Mouse (Mus musculus): Measurements from ENCODE around the gene Lrrc42. TPM values are rescaled to one million over a fixed set of nuclear protein-coding genes. Genes with fewer than 3 reads are reported as not detected.

Lrrc42 gene
- total and polyA plus RNA-seq, 3 experiments = 8.6 to 48.9 TPM; not detected in 1

DNA sequence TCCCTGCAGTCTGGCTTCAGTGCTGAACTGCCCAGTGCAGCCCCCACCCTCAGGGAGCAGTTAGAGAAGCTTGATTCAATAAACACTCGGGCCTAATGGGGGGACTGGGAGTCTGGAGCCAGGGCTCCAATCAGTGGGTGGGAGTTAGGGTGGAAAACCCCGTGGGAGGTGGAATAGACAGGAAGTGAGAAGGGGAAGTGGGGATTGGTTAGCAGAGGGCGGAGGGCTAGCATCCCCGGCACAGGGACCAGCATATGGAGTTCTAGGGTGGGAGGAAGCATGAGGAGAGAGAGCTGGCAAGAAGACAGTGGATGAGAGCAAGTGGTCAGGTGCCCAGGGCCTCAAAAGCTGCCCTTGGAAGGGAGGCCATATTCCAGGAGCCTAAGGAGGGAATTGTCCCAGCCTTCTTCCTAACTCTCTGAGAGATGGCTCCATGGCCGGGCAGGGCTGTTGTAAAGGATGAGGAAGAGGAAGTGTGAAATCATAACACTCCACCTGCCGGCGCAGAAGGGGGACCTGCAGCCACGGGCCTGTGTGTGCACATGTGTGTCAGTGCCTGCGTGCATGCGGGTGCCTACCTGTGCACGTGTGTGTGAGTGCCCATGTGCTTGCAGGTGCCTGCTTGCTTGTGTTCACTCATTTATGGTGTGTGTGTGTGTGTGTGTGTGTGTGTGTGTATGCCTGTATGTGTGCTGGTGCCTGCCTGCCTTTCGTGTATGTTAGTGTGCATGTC lies 39.9 kb downstream of the Lrrc42 start:
- Histone ChIP-seq H3K4me3 (ENCODE audit: control insufficient read depth in 1 of 2, insufficient read depth in 1 of 2, low read depth in 2 of 2, low read length in 2 of 2) (no peak overlapping the region), H3K27ac (ENCODE audit: control insufficient read depth, low read depth, low read length) (no peak overlapping the region), H3K36me3 (ENCODE audit: control insufficient read depth in 1 of 2, insufficient read depth in 2 of 2, low read length in 2 of 2) (peaks cover 0 to 15% of the 10 kb centered on the region in 2 experiments; a peak in 2 of 4 replicates), H3K9me3 (replicated peaks; ENCODE audit: insufficient read depth, low read length) (no peaks in the 10 kb centered on the region), H3K4me1 (ENCODE audit: control insufficient read depth in 1 of 2, insufficient read depth in 2 of 2, low read length in 2 of 2) (peaks cover 18 to 42% of the 10 kb centered on the region in 2 experiments), H3K79me2 (ENCODE audit: control insufficient read depth, insufficient read depth, low read length, poor library complexity) (no peaks in the 10 kb centered on the region), H3K9ac (ENCODE audit: control insufficient read depth, low read depth, low read length, poor library complexity, severe bottlenecking) (no peak overlapping the region), H3K27me3 (ENCODE audit: control insufficient read depth in 1 of 2, insufficient read depth in 2 of 2, low read length in 2 of 2) (no peaks in the 10 kb centered on the region)
- TF ChIP-seq CTCF (IDR thresholded peaks at IDR 0.05 in 2 of 3, conservative IDR thresholded peaks at IDR 0.05 in 1 of 3; ENCODE audit: control insufficient read depth in 1 of 3, insufficient read depth in 1 of 3, low read depth in 2 of 3, low read length in 3 of 3, poor library complexity in 1 of 3, severe bottlenecking in 1 of 3) (peak in 2 of 3 experiments; percentile 12 to 25; a peak in 1 of 6 replicates), POLR2AphosphoS2 (IDR thresholded peaks at IDR 0.05; ENCODE audit: low read length) (no peak), SMC3 (IDR thresholded peaks at IDR 0.05; ENCODE audit: low read depth, low read length) (peak; percentile 31)
- DNase-seq (ENCODE audit: low read depth, low spot score) = peak; percentile 49

DNA sequence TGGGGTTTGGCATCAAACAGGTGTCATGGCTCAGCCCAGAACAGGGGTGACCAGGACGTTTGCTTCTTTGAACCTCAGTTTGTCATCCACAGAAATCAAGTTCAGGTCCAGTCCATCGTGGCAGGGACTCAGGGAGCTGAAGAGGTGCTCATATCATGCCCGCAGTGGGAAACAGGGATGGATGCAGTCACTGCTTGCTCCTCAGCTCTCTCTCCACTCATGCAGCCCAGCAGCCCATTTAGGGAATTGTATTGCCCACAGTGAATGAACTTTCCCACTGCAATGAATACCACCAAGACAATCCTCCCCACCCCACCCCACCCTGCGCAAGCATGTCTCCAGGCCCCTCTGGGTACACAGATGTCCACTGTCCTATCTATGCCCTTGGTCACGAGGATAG lies 41.4 kb downstream of the Lrrc42 start:
- H3K27ac ChIP-seq (ENCODE audit: control insufficient read depth, low read depth, low read length) = no peak overlapping the region
- H3K79me2 ChIP-seq (ENCODE audit: control insufficient read depth, insufficient read depth, low read length, poor library complexity) = no peaks in the 10 kb centered on the region
- peaks cover 11 to 27% of the 10 kb centered on the region in 2 experiments for H3K4me1 ChIP-seq (ENCODE audit: control insufficient read depth in 1 of 2, insufficient read depth in 2 of 2, low read length in 2 of 2)
- H3K36me3 ChIP-seq (ENCODE audit: control insufficient read depth in 1 of 2, insufficient read depth in 2 of 2, low read length in 2 of 2) = peaks cover 0 to 12% of the 10 kb centered on the region in 2 experiments; a peak in 2 of 4 replicates
- no peak overlapping the region for H3K9ac ChIP-seq (ENCODE audit: control insufficient read depth, low read depth, low read length, poor library complexity, severe bottlenecking)
- no peak overlapping the region for H3K4me3 ChIP-seq (ENCODE audit: control insufficient read depth in 1 of 2, insufficient read depth in 1 of 2, low read depth in 2 of 2, low read length in 2 of 2)
- no peak for TF ChIP-seq ZNF384 (IDR thresholded peaks at IDR 0.05; ENCODE audit: low read depth, low read length)
- TF ChIP-seq CHD2 (IDR thresholded peaks at IDR 0.05; ENCODE audit: low read length) = no peak
- TF ChIP-seq RCOR1 (IDR thresholded peaks at IDR 0.05; ENCODE audit: low read depth, low read length) = no peak
- no peak for TF ChIP-seq NELFE (IDR thresholded peaks at IDR 0.05; ENCODE audit: low read depth, low read length)
- H3K27me3 ChIP-seq (ENCODE audit: control insufficient read depth in 1 of 2, insufficient read depth in 2 of 2, low read length in 2 of 2) = no peaks in the 10 kb centered on the region
- DNase-seq (ENCODE audit: low read depth, low spot score) = no peak
- no peaks in the 10 kb centered on the region for H3K9me3 ChIP-seq (replicated peaks; ENCODE audit: insufficient read depth, low read length)

DNA sequence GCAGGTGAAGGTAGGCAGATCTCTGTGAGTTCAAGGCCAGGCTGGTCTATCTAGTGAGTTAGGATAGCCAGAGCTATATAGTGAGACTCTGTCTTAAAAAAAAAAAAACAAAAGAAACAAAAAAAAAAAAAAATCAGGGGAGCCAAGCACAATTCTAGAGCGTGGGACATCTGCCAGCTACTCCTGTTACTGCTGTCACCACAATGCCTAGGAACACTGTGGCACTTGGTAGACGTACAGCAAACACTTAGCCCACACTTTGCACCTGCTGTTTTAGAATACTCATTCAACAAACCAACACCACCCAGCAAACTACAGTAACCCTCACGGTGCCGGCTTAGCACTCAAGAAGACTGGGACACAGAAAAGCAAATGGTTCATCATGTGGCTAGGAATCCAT lies 41.9 kb downstream of the Lrrc42 start:
- no peak overlapping the region for H3K4me3 ChIP-seq (ENCODE audit: control insufficient read depth in 1 of 2, insufficient read depth in 1 of 2, low read depth in 2 of 2, low read length in 2 of 2)
- TF ChIP-seq ZNF384 (IDR thresholded peaks at IDR 0.05; ENCODE audit: low read depth, low read length) = peak; percentile 70
- TF ChIP-seq HCFC1 (IDR thresholded peaks at IDR 0.05; ENCODE audit: low read depth, low read length) = no peak
- H3K9me3 ChIP-seq (replicated peaks; ENCODE audit: insufficient read depth, low read length) = no peaks in the 10 kb centered on the region
- no peak overlapping the region for H3K9ac ChIP-seq (ENCODE audit: control insufficient read depth, low read depth, low read length, poor library complexity, severe bottlenecking)
- peaks cover 0 to 7% of the 10 kb centered on the region in 2 experiments; a peak in 2 of 4 replicates for H3K36me3 ChIP-seq (ENCODE audit: control insufficient read depth in 1 of 2, insufficient read depth in 2 of 2, low read length in 2 of 2)
- no peak overlapping the region for H3K27ac ChIP-seq (ENCODE audit: control insufficient read depth, low read depth, low read length)
- H3K79me2 ChIP-seq (ENCODE audit: control insufficient read depth, insufficient read depth, low read length, poor library complexity) = no peaks in the 10 kb centered on the region
- DNase-seq (ENCODE audit: low read depth, low spot score) = no peak
- no peaks in the 10 kb centered on the region for H3K27me3 ChIP-seq (ENCODE audit: control insufficient read depth in 1 of 2, insufficient read depth in 2 of 2, low read length in 2 of 2)
- H3K4me1 ChIP-seq (ENCODE audit: control insufficient read depth in 1 of 2, insufficient read depth in 2 of 2, low read length in 2 of 2) = peaks cover 8 to 23% of the 10 kb centered on the region in 2 experiments

Data from MEL (cell line).